Mouse (Mus musculus): ENCODE results near the gene Samd4b.

DNA sequence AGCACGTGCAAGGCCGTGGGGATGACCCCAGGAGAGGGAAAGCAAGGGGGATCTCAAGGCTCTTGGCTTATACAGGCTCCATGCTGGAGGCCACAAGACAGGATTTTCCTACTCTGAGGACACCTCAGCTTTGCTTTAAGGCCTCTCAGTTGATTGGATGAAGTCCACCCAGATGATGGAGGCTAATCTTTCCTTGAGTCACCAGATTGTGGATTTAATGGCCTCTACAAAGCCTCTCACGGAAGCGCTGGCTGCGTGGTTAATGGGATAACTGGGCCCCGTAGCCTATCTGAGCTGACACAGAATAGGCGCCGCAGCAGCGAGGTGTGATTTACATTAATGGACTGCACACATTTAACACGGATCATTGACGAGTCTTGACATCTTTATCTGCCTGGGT is 102.5 kb downstream of the Samd4b start:
- TF ChIP-seq CTCF (IDR thresholded peaks at IDR 0.05; ENCODE audit: low read depth), result no peak
- TF ChIP-seq EP300 (IDR thresholded peaks at IDR 0.05; ENCODE audit: low read depth), result no peak

All from heart, postnatal 0 days (tissue).